Mouse (Mus musculus): ENCODE results near the gene Galnt6.

Gene Galnt6

GRCm38 (mm10) chr15:100670833-100671232 lies 58.3 kb downstream of the Galnt6 start:
- H3K9me3 ChIP-seq (ENCODE audit: low read length): no peaks in the 10 kb centered on the region
- H3K36me3 ChIP-seq (ENCODE audit: insufficient read depth, low read length): no peaks in the 10 kb centered on the region
- TF ChIP-seq CTCF (conservative IDR thresholded peaks at IDR 0.05; ENCODE audit: low read length) (no peak), NANOG (IDR thresholded peaks at IDR 0.05; ENCODE audit: borderline replicate concordance, low read length) (no peak), POU5F1 (IDR thresholded peaks at IDR 0.05; ENCODE audit: borderline replicate concordance, low read length) (no peak)
- H3K4me3 ChIP-seq (replicated peaks; ENCODE audit: low read length): no peak overlapping the region
- H3K27me3 ChIP-seq (ENCODE audit: insufficient read depth, low read length): peaks cover 28% of the 10 kb centered on the region
- peaks cover 71% of the 10 kb centered on the region for H3K4me1 ChIP-seq (replicated peaks; ENCODE audit: low read depth, low read length)

DNA sequence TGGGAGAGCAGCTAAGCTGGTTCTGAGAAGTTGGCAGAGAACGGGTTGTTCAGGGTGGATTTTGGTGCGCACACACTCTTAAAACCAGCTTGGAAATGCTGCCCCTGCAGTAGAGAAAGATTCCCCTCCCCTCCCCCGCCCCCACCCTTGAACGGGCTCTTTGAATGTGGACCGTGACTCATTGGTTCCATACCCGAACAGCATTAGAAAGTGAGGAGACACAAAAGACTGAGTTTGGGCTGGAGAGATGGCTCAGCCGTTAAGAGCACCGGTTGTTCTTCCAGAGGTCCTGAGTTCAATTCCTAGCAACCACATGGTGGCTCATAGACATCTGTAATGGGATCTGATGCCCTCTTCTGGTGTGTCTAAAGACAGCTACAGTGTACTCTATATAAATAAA lies 59.2 kb downstream of the Galnt6 start:
- Histone ChIP-seq H3K4me3 (replicated peaks; ENCODE audit: low read length) (peak overlapping the region; percentile 80; the same call in 1 of the 2 replicates), H3K9me3 (ENCODE audit: low read length) (no peaks in the 10 kb centered on the region)
- no peak for TF ChIP-seq POU5F1 (IDR thresholded peaks at IDR 0.05; ENCODE audit: borderline replicate concordance, low read length)
- TF ChIP-seq NANOG (IDR thresholded peaks at IDR 0.05; ENCODE audit: borderline replicate concordance, low read length): no peak
- no peak for TF ChIP-seq CTCF (conservative IDR thresholded peaks at IDR 0.05; ENCODE audit: low read length)

DNA sequence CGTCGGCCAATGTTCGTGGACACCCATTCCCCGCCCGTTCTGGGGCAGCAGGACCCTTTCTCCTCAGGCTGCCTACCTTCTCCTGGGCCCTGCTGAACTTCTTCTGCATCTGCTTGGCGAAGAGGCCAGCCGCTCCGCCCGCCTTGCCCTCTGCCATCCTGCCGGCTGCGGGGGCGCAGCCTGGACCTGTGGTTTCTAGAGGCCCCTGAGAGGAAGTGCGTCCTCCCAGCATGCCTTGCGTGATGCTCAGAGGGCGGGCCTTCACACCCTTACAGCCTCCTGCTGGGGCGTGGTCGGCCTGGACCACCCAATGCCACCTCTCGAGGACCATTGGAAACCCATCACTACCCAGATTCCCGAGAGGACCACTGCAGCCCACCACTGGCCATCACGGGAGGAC lies 59.8 kb downstream of the Galnt6 start, which contains the start of gene Bin2:
Gene Bin2, minus strand, starts transcription at position 217 of the 400 bp plus-strand sequence.
- Histone ChIP-seq H3K4me3 (replicated peaks; ENCODE audit: low read length) (peak within 1 kb of the TSS; percentile 80), H3K9me3 (ENCODE audit: low read length) (no peaks in the 10 kb centered on the region), H3K4me1 (replicated peaks; ENCODE audit: low read depth, low read length) (peaks cover 72% of the 10 kb centered on the region), H3K27me3 (ENCODE audit: insufficient read depth, low read length) (peaks cover 28% of the 10 kb centered on the region), H3K36me3 (ENCODE audit: insufficient read depth, low read length) (no peaks in the 10 kb centered on the region)
- no peak for TF ChIP-seq NANOG (IDR thresholded peaks at IDR 0.05; ENCODE audit: borderline replicate concordance, low read length)

More for the DNA sequence above, 59.2 kb downstream of the Galnt6 start:
- H3K27me3 ChIP-seq (ENCODE audit: insufficient read depth, low read length): peaks cover 28% of the 10 kb centered on the region
- peaks cover 72% of the 10 kb centered on the region for H3K4me1 ChIP-seq (replicated peaks; ENCODE audit: low read depth, low read length)
- H3K36me3 ChIP-seq (ENCODE audit: insufficient read depth, low read length): no peaks in the 10 kb centered on the region

DNA sequence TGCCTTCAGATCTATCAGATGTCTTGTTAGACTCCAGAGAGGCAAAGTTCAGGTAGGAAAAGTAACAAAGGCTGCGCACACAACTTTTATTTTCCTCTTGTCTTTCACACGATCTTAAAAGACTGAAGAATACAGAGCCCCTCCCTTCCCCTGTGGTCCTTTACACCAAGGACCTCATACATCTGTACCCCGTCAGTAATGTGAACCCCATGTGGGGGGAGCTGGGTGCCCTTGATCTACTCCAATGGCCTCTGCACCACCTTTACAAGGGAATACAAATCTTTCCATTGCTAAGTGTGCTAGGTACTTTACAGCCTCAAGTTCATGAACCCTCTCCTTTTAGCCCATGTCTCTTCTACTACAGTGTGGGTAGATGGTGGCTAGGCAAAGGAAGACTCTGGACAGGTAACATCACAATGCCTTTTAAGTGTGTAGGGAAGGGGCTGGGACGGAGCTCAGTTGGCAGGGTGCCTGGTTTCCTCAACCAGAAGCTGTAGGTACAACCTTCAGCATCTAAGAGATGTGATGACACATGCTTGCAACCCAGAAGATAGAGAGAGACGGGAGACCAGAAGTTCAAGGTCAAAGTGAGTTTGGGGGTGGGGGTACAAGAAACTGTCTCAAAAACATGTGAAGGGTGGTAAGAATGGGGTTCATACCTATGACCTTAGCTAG lies 61.2 kb downstream of the Galnt6 start:
- Histone ChIP-seq H3K27me3 (ENCODE audit: insufficient read depth, low read length) (peaks cover 28% of the 10 kb centered on the region), H3K4me1 (replicated peaks; ENCODE audit: low read depth, low read length) (peaks cover 74% of the 10 kb centered on the region), H3K4me3 (replicated peaks; ENCODE audit: low read length) (no peak overlapping the region), H3K9me3 (ENCODE audit: low read length) (no peaks in the 10 kb centered on the region), H3K36me3 (ENCODE audit: insufficient read depth, low read length) (no peaks in the 10 kb centered on the region)
- TF ChIP-seq POU5F1 (IDR thresholded peaks at IDR 0.05; ENCODE audit: borderline replicate concordance, low read length): no peak
- no peak for TF ChIP-seq NANOG (IDR thresholded peaks at IDR 0.05; ENCODE audit: borderline replicate concordance, low read length)
- TF ChIP-seq CTCF (conservative IDR thresholded peaks at IDR 0.05; ENCODE audit: low read length): no peak

GRCm38 (mm10) chr15:100667420-100667819 lies 61.8 kb downstream of the Galnt6 start:
- Histone ChIP-seq H3K4me1 (replicated peaks; ENCODE audit: low read depth, low read length) (peaks cover 76% of the 10 kb centered on the region), H3K9me3 (ENCODE audit: low read length) (no peaks in the 10 kb centered on the region), H3K27me3 (ENCODE audit: insufficient read depth, low read length) (peaks cover 28% of the 10 kb centered on the region), H3K36me3 (ENCODE audit: insufficient read depth, low read length) (no peaks in the 10 kb centered on the region), H3K4me3 (replicated peaks; ENCODE audit: low read length) (no peak overlapping the region)
- TF ChIP-seq NANOG (IDR thresholded peaks at IDR 0.05; ENCODE audit: borderline replicate concordance, low read length) (no peak), POU5F1 (IDR thresholded peaks at IDR 0.05; ENCODE audit: borderline replicate concordance, low read length) (no peak), CTCF (conservative IDR thresholded peaks at IDR 0.05; ENCODE audit: low read length) (no peak)

GRCm38 (mm10) chr15:100666851-100667250 lies 62.3 kb downstream of the Galnt6 start:
- TF ChIP-seq POU5F1 (IDR thresholded peaks at IDR 0.05; ENCODE audit: borderline replicate concordance, low read length) (no peak), CTCF (conservative IDR thresholded peaks at IDR 0.05; ENCODE audit: low read length) (no peak), NANOG (IDR thresholded peaks at IDR 0.05; ENCODE audit: borderline replicate concordance, low read length) (no peak)
- H3K27me3 ChIP-seq (ENCODE audit: insufficient read depth, low read length): peaks cover 28% of the 10 kb centered on the region
- no peaks in the 10 kb centered on the region for H3K36me3 ChIP-seq (ENCODE audit: insufficient read depth, low read length)
- 0 out of 2 replicates have a peak overlapping the region, but pooled peaks have one; percentile 17 for H3K4me3 ChIP-seq (replicated peaks; ENCODE audit: low read length)
- no peaks in the 10 kb centered on the region for H3K9me3 ChIP-seq (ENCODE audit: low read length)
- peaks cover 80% of the 10 kb centered on the region for H3K4me1 ChIP-seq (replicated peaks; ENCODE audit: low read depth, low read length)

DNA sequence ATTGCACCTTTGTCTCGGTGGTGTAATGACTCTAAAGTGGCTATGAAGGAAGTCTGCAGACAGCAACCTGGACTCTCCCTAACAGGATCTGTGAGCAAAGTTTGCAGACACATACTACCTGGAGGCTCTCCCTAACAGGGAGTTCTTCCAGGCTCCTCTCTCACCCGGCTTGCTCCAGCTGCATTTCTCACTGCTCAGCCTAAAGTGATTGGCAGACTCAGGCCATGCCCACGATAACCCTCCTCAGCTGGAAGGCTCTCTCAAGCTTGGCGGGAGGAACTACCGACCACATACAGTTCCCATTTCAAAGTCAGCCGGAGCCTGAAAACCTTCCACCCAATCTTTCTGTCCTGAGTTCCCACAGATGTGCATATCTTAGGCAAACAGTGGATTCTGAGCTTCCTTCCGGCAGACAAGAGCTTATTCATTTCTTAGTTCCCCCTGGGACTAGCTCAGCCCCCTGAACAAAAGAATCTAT lies 62.9 kb downstream of the Galnt6 start:
- H3K9me3 ChIP-seq (ENCODE audit: low read length): no peaks in the 10 kb centered on the region
- H3K4me1 ChIP-seq (replicated peaks; ENCODE audit: low read depth, low read length): peaks cover 81% of the 10 kb centered on the region
- no peak for TF ChIP-seq CTCF (conservative IDR thresholded peaks at IDR 0.05; ENCODE audit: low read length)
- no peak for TF ChIP-seq NANOG (IDR thresholded peaks at IDR 0.05; ENCODE audit: borderline replicate concordance, low read length)
- TF ChIP-seq POU5F1 (IDR thresholded peaks at IDR 0.05; ENCODE audit: borderline replicate concordance, low read length): no peak
- no peak overlapping the region for H3K4me3 ChIP-seq (replicated peaks; ENCODE audit: low read length)
- H3K36me3 ChIP-seq (ENCODE audit: insufficient read depth, low read length): no peaks in the 10 kb centered on the region
- peaks cover 28% of the 10 kb centered on the region for H3K27me3 ChIP-seq (ENCODE audit: insufficient read depth, low read length)

- H3K36me3 ChIP-seq (ENCODE audit: insufficient read depth, low read length): no peaks in the 10 kb centered on the region
- H3K9me3 ChIP-seq (ENCODE audit: low read length): no peaks in the 10 kb centered on the region
- peaks cover 87% of the 10 kb centered on the region for H3K4me1 ChIP-seq (replicated peaks; ENCODE audit: low read depth, low read length)
- TF ChIP-seq NANOG (IDR thresholded peaks at IDR 0.05; ENCODE audit: borderline replicate concordance, low read length) (no peak), CTCF (conservative IDR thresholded peaks at IDR 0.05; ENCODE audit: low read length) (no peak), POU5F1 (IDR thresholded peaks at IDR 0.05; ENCODE audit: borderline replicate concordance, low read length) (no peak)
- H3K27me3 ChIP-seq (ENCODE audit: insufficient read depth, low read length): peaks cover 24% of the 10 kb centered on the region
- H3K4me3 ChIP-seq (replicated peaks; ENCODE audit: low read length): no peak overlapping the region
Measured at GRCm38 (mm10) chr15:100665411-100666218, 63.6 kb downstream of the Galnt6 start.
